Mouse (Mus musculus): ENCODE measurements around the gene Synrg.

DNA sequence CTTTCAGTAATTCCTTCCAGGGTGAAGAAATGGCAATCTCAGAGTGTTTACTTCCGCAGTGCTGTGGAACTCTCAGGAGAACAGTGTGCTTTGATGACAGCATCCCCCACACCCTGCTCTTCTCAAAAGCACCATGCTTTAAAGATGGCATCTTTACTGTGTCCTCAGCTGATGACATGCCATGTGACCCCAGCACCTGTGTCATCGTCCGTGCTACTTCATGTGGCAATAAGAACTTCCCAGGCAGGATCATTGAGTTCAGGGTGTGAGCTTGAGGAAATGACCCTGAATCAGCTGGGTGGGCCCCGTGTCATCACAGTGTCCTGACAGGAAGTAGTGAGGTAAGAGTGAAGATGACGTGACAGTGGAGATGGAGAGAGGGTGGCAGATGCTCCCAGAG, 68.3 kb downstream of the Synrg start:
- no peak for TF ChIP-seq CTCF (conservative IDR thresholded peaks at IDR 0.05 in 1 of 2, IDR thresholded peaks at IDR 0.05 in 1 of 2; ENCODE audit: low read depth in 2 of 2, low read length in 2 of 2)
- TF ChIP-seq ZC3H11A (IDR thresholded peaks at IDR 0.05; ENCODE audit: low read depth, low read length), result no peak
- TF ChIP-seq KAT2A (IDR thresholded peaks at IDR 0.05; ENCODE audit: insufficient replicate concordance, low read length), result no peak

Data from CH12.LX (cell line).